Mouse (Mus musculus) neural tube, embryonic 12.5 days (tissue): ENCODE results near the gene Nr5a1. TPM values are rescaled to one million over a fixed set of nuclear protein-coding genes. Genes with fewer than 3 reads are reported as not detected.

ENCODE experiments used
- ATAC-seq: fragments of 200-750 bp; cut with Nextera tagmentation; 2 replicates; pipeline ENCODE4 v1.8.0; 2017; ENCODE audit warnings: low read depth, mild to moderate bottlenecking, moderate TSS enrichment, moderate library complexity; ENCODE audit not compliant: low FRiP score
- H3K27ac ChIP-seq: fragments of 300-500 bp; sonication (generic); 2 replicates; pipeline ENCODE4 v1.5.1; 2016
- H3K27me3 ChIP-seq: fragments of 300-500 bp; sonication (generic); replicated peaks from 2 replicates; pipeline ENCODE4 v1.6.1; 2016; ENCODE audit warnings: mild to moderate bottlenecking
- H3K36me3 ChIP-seq: fragments of 300-500 bp; sonication (generic); 2 replicates; pipeline ENCODE4 v1.6.1; 2016; ENCODE audit warnings: mild to moderate bottlenecking
- H3K4me1 ChIP-seq: fragments of 300-500 bp; sonication (generic); 2 replicates; pipeline ENCODE4 v1.6.1; 2016
- H3K4me2 ChIP-seq: fragments of 300-500 bp; sonication (generic); replicated peaks from 2 replicates; pipeline ENCODE4 v1.6.1; 2016; ENCODE audit warnings: mild to moderate bottlenecking
- H3K4me3 ChIP-seq: fragments of 300-500 bp; sonication (generic); 2 replicates; pipeline ENCODE4 v1.5.1; 2016
- H3K9ac ChIP-seq: fragments of 300-500 bp; sonication (generic); 2 replicates; pipeline ENCODE4 v1.6.1; 2016; ENCODE audit warnings: mild to moderate bottlenecking
- H3K9me3 ChIP-seq: fragments of 300-500 bp; sonication (generic); 2 replicates; pipeline ENCODE4 v1.6.1; 2016; ENCODE audit warnings: mild to moderate bottlenecking
- WGBS: fragments of 180-500 bp; shearing (Covaris S2); methylation state at CpG from one replicate; pipeline ENCODE4 v1.1.7; 2016; 5-methylcytosine and 5-hydroxymethylcytosine counted together
- polyA plus RNA-seq: library from polyadenylated mRNA; unstranded; fragments of >200 nt; fragmentation: Nextera tagmentation; extraction: Ambion mirVana; gene quantifications from 2 replicates; pipeline ENCODE4 v1.2.1, GENCODE M21; 2016

Gene Nr5a1
- polyA plus RNA-seq, result 0.06 and 0.11 TPM in 2 replicates

- Histone ChIP-seq H3K4me3 (no peak within 1 kb of the TSS), H3K4me2 (no peak within 1 kb of the TSS), H3K4me1 (peaks cover 21% of the 10 kb centered on the region), H3K36me3 (no peaks in the 10 kb centered on the region), H3K27ac (no peak within 1 kb of the TSS), H3K27me3 (peaks cover 50% of the 10 kb centered on the region), H3K9me3 (no peaks in the 10 kb centered on the region), H3K9ac (no peak within 1 kb of the TSS)
- WGBS, result 89% methylated on average over 13 of the region's 13 CpGs
- ATAC-seq, result no peak
Measured at GRCm38 (mm10) chr2:38714324-38714723, at the start of gene Nr5a1. Gene Nr5a1, minus strand, starts transcription at chr2:38714542.

DNA sequence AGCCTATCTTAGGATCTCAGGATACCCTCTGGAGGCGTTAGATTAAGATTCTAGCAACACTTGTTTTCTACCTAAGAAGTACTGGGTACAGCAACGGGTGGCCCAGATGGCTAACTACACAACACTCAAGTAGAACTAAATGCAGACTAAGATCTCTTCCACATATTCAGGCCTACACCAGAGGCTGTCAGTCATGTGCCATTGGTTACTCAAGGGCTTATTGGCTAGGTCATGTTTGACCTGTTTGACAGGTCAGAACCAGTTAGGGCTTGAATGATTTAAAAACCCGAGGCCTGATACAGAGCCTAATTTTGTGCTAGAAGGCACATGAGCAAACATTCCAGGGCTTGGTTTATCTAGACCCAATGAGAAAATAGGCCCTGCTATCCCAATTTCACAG, 25.5 kb upstream of the Nr5a1 start:
- ATAC-seq, result no peak
- Histone ChIP-seq H3K36me3 (peaks cover 12% of the 10 kb centered on the region), H3K9me3 (no peaks in the 10 kb centered on the region), H3K27me3 (no peaks in the 10 kb centered on the region), H3K4me2 (no peak overlapping the region), H3K4me3 (no peak overlapping the region), H3K9ac (no peak overlapping the region), H3K4me1 (0 out of 2 replicates have a peak, but pooled peaks cover 2% of the 10 kb centered on the region), H3K27ac (no peak overlapping the region)
- 87% methylated on average over 3 of the region's 3 CpGs for WGBS

DNA sequence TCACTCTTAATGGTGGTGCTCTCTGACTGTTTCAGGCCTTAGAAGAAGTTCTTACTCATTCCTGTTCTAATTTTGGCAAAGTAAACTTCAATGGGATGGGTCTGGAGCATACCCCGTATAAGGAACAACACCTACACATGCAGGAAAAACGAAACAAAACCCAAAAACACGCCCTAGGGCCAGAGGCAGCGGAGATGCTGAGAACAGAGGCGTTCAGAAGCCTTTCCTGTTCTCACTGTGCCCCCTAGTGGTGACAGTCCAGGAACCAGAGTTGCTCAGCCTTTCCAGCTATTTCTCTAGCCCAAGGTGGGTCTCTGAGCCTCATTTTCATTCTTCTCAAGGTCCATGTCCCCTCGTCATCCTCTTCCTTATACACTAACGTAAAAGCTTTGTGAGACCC, 25.1 kb upstream of the Nr5a1 start:
- Histone ChIP-seq H3K9ac (no peak overlapping the region), H3K36me3 (peaks cover 12% of the 10 kb centered on the region), H3K27ac (no peak overlapping the region), H3K4me1 (0 out of 2 replicates have a peak, but pooled peaks cover 4% of the 10 kb centered on the region), H3K4me3 (no peak overlapping the region), H3K27me3 (no peaks in the 10 kb centered on the region), H3K4me2 (no peak overlapping the region), H3K9me3 (no peaks in the 10 kb centered on the region)
- peak; percentile 63 for ATAC-seq
- WGBS, result 35% methylated on average over 7 of the region's 7 CpGs

- H3K4me3 ChIP-seq, result no peak overlapping the region
- no peaks in the 10 kb centered on the region for H3K9me3 ChIP-seq
- H3K27ac ChIP-seq, result no peak overlapping the region
- 93% methylated on average over 14 of the region's 14 CpGs for WGBS
- H3K9ac ChIP-seq, result no peak overlapping the region
- peaks cover 12% of the 10 kb centered on the region for H3K36me3 ChIP-seq
- 0 out of 2 replicates have a peak, but pooled peaks cover 4% of the 10 kb centered on the region for H3K4me1 ChIP-seq
- no peak overlapping the region for H3K4me2 ChIP-seq
- no peaks in the 10 kb centered on the region for H3K27me3 ChIP-seq
- ATAC-seq, result no peak
Measured at GRCm38 (mm10) chr2:38738601-38739301, 24.4 kb upstream of the Nr5a1 start.

- Histone ChIP-seq H3K36me3 (peaks cover 12% of the 10 kb centered on the region), H3K4me3 (no peak overlapping the region), H3K4me2 (no peak overlapping the region), H3K27ac (no peak overlapping the region), H3K9ac (no peak overlapping the region), H3K9me3 (no peaks in the 10 kb centered on the region), H3K4me1 (0 out of 2 replicates have a peak, but pooled peaks cover 4% of the 10 kb centered on the region), H3K27me3 (no peaks in the 10 kb centered on the region)
- ATAC-seq, result no peak
Measured at GRCm38 (mm10) chr2:38735740-38736139, 21.4 kb upstream of the Nr5a1 start.

- H3K9ac ChIP-seq, result no peak overlapping the region
- WGBS, result 69% methylated on average over 5 of the region's 5 CpGs
- no peak for ATAC-seq
- no peaks in the 10 kb centered on the region for H3K9me3 ChIP-seq
- no peaks in the 10 kb centered on the region for H3K27me3 ChIP-seq
- no peak overlapping the region for H3K27ac ChIP-seq
- H3K4me1 ChIP-seq, result 0 out of 2 replicates have a peak, but pooled peaks cover 4% of the 10 kb centered on the region
- H3K4me3 ChIP-seq, result no peak overlapping the region
- H3K4me2 ChIP-seq, result no peak overlapping the region
- H3K36me3 ChIP-seq, result peaks cover 12% of the 10 kb centered on the region
Measured at GRCm38 (mm10) chr2:38734721-38735120, 20.4 kb upstream of the Nr5a1 start.

DNA sequence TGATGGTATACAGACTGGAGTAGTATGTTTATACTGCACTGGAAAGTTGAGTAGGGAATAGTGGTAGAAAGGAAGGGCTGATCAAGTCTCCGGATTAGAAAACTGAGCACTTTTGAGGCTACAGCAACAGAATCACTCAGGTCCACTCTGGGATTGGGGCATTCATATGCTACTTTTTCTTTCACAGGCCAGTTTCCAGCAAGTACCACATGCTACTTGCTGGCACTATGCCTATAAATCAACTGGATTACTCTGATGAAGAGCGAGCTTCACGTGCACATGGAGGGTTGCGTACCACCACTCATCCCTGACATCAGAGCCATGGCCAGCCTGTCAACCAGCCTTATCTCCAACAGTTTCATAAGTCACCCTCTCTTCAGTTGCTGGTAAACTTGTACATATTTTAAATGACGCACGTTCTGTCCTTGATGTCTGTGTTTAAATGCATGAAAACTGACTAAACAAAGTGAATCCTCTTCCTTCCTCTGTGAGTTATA, 16.0 kb upstream of the Nr5a1 start:
- H3K4me1 ChIP-seq, result 0 out of 2 replicates have a peak, but pooled peaks cover 4% of the 10 kb centered on the region
- no peaks in the 10 kb centered on the region for H3K27me3 ChIP-seq
- 91% methylated on average over 6 of the region's 6 CpGs for WGBS
- no peak overlapping the region for H3K4me2 ChIP-seq
- H3K36me3 ChIP-seq, result peaks cover 3% of the 10 kb centered on the region; the same call in 1 of the 2 replicates
- no peaks in the 10 kb centered on the region for H3K9me3 ChIP-seq
- no peak overlapping the region for H3K27ac ChIP-seq
- ATAC-seq, result no peak
- no peak overlapping the region for H3K4me3 ChIP-seq
- no peak overlapping the region for H3K9ac ChIP-seq

DNA sequence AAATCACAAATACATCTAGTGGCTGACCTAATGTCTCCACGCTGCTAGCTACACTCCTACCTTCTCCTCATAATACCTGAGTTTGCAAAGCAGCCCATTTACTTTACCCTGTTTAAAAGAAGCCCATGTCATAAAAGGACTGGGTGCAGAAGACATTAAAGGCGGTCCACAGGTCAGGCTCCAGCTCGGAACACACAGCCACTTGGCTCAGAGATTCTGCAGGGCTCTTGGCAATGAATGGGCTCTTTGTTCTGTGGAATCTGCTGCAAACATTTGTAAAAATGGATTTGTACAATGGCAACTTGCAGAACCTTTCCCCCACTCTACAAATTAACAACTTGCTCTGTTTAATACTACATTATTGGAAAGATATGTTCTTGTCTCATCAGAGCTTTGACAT, 11.1 kb upstream of the Nr5a1 start:
- no peak overlapping the region for H3K27ac ChIP-seq
- peaks cover 3% of the 10 kb centered on the region; the same call in 1 of the 2 replicates for H3K36me3 ChIP-seq
- H3K4me2 ChIP-seq, result no peak overlapping the region
- H3K9me3 ChIP-seq, result no peaks in the 10 kb centered on the region
- H3K4me3 ChIP-seq, result no peak overlapping the region
- ATAC-seq, result no peak
- H3K9ac ChIP-seq, result no peak overlapping the region
- H3K27me3 ChIP-seq, result no peaks in the 10 kb centered on the region
- WGBS, result 42% methylated on average over 3 of the region's 3 CpGs
- H3K4me1 ChIP-seq, result no peaks in the 10 kb centered on the region

DNA sequence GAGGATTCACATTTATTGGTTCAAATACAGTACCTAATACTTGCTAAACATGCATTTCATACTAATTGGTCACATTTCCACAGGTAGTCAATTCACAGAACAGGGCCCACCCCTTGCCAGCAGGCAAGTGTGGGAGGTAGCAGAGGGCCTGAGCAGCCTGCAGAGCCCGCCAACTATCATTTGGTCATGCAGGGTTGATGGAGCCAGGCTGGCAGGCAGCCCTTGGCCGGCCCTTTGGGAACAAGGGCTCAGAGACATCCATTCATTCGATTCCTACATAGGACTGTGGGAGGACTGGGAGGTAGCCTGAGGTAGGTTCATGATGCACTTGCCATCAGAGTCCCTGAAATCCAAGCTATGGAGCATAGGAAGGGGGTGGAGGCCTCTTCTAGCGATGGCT, 9.0 kb upstream of the Nr5a1 start:
- Histone ChIP-seq H3K4me3 (no peak overlapping the region), H3K9me3 (no peaks in the 10 kb centered on the region), H3K4me2 (no peak overlapping the region), H3K36me3 (peaks cover 3% of the 10 kb centered on the region; the same call in 1 of the 2 replicates), H3K4me1 (peaks cover 3% of the 10 kb centered on the region; the same call in 1 of the 2 replicates), H3K9ac (no peak overlapping the region), H3K27me3 (no peaks in the 10 kb centered on the region), H3K27ac (no peak overlapping the region)
- no peak for ATAC-seq
- 83% methylated on average over 4 of the region's 4 CpGs for WGBS

GRCm38 (mm10) chr2:38722076-38722475, 7.7 kb upstream of the Nr5a1 start:
- H3K27ac ChIP-seq, result no peak overlapping the region
- H3K9ac ChIP-seq, result no peak overlapping the region
- no peak overlapping the region for H3K4me2 ChIP-seq
- no peaks in the 10 kb centered on the region for H3K27me3 ChIP-seq
- WGBS, result 32% methylated on average over 4 of the region's 4 CpGs
- no peak overlapping the region for H3K4me3 ChIP-seq
- no peaks in the 10 kb centered on the region for H3K36me3 ChIP-seq
- H3K9me3 ChIP-seq, result no peaks in the 10 kb centered on the region
- H3K4me1 ChIP-seq, result peaks cover 3% of the 10 kb centered on the region; the same call in 1 of the 2 replicates
- ATAC-seq, result no peak

DNA sequence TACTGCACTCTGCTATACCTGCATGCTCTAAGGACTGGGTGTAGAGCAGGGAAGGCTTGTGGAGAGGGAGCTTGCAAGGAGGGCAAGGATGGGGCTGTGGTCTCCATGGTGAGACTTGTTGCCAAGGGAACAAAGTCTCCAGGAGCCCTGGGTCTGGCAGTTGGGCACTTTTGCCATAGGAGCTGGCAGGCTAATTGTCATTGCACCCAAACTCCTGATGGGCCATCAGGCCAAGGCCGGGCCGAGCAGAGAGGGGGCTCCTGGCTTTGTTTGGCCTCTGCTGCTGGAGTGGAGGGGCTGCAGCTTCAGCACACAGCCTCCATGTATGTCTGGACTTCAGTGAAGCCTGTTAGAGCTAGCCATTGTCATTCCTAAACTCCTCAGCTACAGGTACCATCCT, 6.3 kb upstream of the Nr5a1 start:
- no peak for ATAC-seq
- Histone ChIP-seq H3K9ac (no peak overlapping the region), H3K4me2 (no peak overlapping the region), H3K36me3 (no peaks in the 10 kb centered on the region), H3K27ac (no peak overlapping the region), H3K27me3 (no peaks in the 10 kb centered on the region), H3K9me3 (no peaks in the 10 kb centered on the region), H3K4me1 (peaks cover 3% of the 10 kb centered on the region; the same call in 1 of the 2 replicates), H3K4me3 (no peak overlapping the region)
- 55% methylated on average over 2 of the region's 2 CpGs for WGBS

DNA sequence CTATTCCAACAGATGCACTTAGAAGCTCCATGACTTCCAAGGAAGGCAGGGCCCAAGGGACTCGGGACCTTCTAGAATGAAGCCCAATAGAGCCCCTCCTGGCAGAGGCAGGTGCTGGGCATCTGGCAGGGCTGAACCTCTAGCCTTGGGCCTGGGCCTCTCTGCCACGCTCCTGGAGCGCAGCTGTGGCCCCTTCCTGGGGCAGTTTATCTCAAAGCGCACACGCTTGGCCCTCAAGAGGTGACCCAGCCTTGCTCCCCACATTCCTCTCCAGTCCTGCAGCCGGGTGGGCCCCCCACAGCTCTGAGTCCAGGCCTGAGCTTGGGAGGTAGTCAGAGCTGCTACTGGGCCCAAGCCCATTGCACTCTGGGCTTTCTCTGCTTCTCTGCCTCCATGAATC, 5.0 kb upstream of the Nr5a1 start:
- no peak for ATAC-seq
- Histone ChIP-seq H3K27me3 (peaks cover under 1% of the 10 kb centered on the region; the same call in 1 of the 2 replicates), H3K27ac (no peak overlapping the region), H3K9ac (no peak overlapping the region), H3K4me3 (no peak overlapping the region), H3K4me2 (no peak overlapping the region), H3K4me1 (peaks cover 3% of the 10 kb centered on the region; the same call in 1 of the 2 replicates), H3K36me3 (no peaks in the 10 kb centered on the region), H3K9me3 (no peaks in the 10 kb centered on the region)
- 76% methylated on average over 6 of the region's 6 CpGs for WGBS
